Mouse (Mus musculus): Measurements from ENCODE around the gene Rgs9bp. TPM values are rescaled to one million over a fixed set of nuclear protein-coding genes. Genes with fewer than 3 reads are reported as not detected.

The Rgs9bp gene
- polyA plus RNA-seq, 1 experiment from 2014 or later = 0.17 TPM

- Histone ChIP-seq H3K9ac (replicated peaks) (no peak overlapping the region), H3K36me3 (peaks cover 27% of the 10 kb centered on the region), H3K4me3 (replicated peaks) (no peak overlapping the region), H3K9me3 (replicated peaks) (no peaks in the 10 kb centered on the region), H3K27me3 (replicated peaks) (no peaks in the 10 kb centered on the region), H3K27ac (replicated peaks) (no peak overlapping the region), H3K4me2 (no peak overlapping the region), H3K4me1 (0 out of 2 replicates have a peak, but pooled peaks cover 9% of the 10 kb centered on the region)
- WGBS = 94% methylated on average over 5 of the region's 5 CpGs
- no peak for ATAC-seq (ENCODE audit: low FRiP score)
These were observed 8.9 kb upstream of the Rgs9bp start for GRCm38 (mm10) chr7:35594311-35594710.

GRCm38 (mm10) chr7:35590731-35591191 lies 5.4 kb upstream of the Rgs9bp start:
- H3K9ac ChIP-seq (replicated peaks) = no peak overlapping the region
- no peaks in the 10 kb centered on the region for H3K27me3 ChIP-seq (replicated peaks)
- no peak overlapping the region for H3K4me3 ChIP-seq (replicated peaks)
- peaks cover 22% of the 10 kb centered on the region for H3K36me3 ChIP-seq
- peaks cover 23% of the 10 kb centered on the region for H3K4me1 ChIP-seq
- WGBS = 65% methylated on average over 10 of the region's 10 CpGs
- H3K9me3 ChIP-seq (replicated peaks) = no peaks in the 10 kb centered on the region
- H3K4me2 ChIP-seq = no peak overlapping the region
- H3K27ac ChIP-seq (replicated peaks) = peak overlapping the region; percentile 13
- ATAC-seq (ENCODE audit: low FRiP score) = no peak

GRCm38 (mm10) chr7:35589485-35589884 lies 4.1 kb upstream of the Rgs9bp start:
- H3K4me1 ChIP-seq = peaks cover 35% of the 10 kb centered on the region
- no peak overlapping the region for H3K9ac ChIP-seq (replicated peaks)
- WGBS = 79% methylated on average over 7 of the region's 7 CpGs
- peaks cover 15% of the 10 kb centered on the region for H3K36me3 ChIP-seq
- H3K9me3 ChIP-seq (replicated peaks) = no peaks in the 10 kb centered on the region
- H3K27me3 ChIP-seq (replicated peaks) = peaks cover 6% of the 10 kb centered on the region
- no peak overlapping the region for H3K4me2 ChIP-seq
- no peak overlapping the region for H3K27ac ChIP-seq (replicated peaks)
- no peak overlapping the region for H3K4me3 ChIP-seq (replicated peaks)
- no peak for ATAC-seq (ENCODE audit: low FRiP score)

- H3K9me3 ChIP-seq (replicated peaks) = no peaks in the 10 kb centered on the region
- H3K27me3 ChIP-seq (replicated peaks) = peaks cover 13% of the 10 kb centered on the region
- no peak overlapping the region for H3K4me2 ChIP-seq
- 90% methylated on average over 9 of the region's 9 CpGs for WGBS
- H3K9ac ChIP-seq (replicated peaks) = no peak overlapping the region
- no peak overlapping the region for H3K27ac ChIP-seq (replicated peaks)
- H3K4me1 ChIP-seq = peaks cover 40% of the 10 kb centered on the region
- no peak for ATAC-seq (ENCODE audit: low FRiP score)
- peaks cover 15% of the 10 kb centered on the region for H3K36me3 ChIP-seq
- H3K4me3 ChIP-seq (replicated peaks) = no peak overlapping the region
These were observed 3.5 kb upstream of the Rgs9bp start for GRCm38 (mm10) chr7:35588680-35589428.

- Histone ChIP-seq H3K27me3 (replicated peaks) (peaks cover 24% of the 10 kb centered on the region), H3K36me3 (peaks cover 4% of the 10 kb centered on the region), H3K27ac (replicated peaks) (no peak overlapping the region), H3K4me3 (replicated peaks) (no peak overlapping the region), H3K4me2 (0 out of 2 replicates have a peak overlapping the region, but pooled peaks have one; percentile 100), H3K9me3 (replicated peaks) (no peaks in the 10 kb centered on the region), H3K4me1 (peaks cover 40% of the 10 kb centered on the region), H3K9ac (replicated peaks) (no peak overlapping the region)
- no peak for ATAC-seq (ENCODE audit: low FRiP score)
- 87% methylated on average over 5 of the region's 5 CpGs for WGBS
These were observed 2.3 kb upstream of the Rgs9bp start for GRCm38 (mm10) chr7:35587728-35588127.

- peak overlapping the region; percentile 84 for H3K9ac ChIP-seq (replicated peaks)
- H3K4me1 ChIP-seq = peaks cover 40% of the 10 kb centered on the region
- H3K4me2 ChIP-seq = peak overlapping the region; percentile 100
- peak overlapping the region; percentile 89 for H3K4me3 ChIP-seq (replicated peaks)
- 27% methylated on average over 15 of the region's 15 CpGs for WGBS
- peaks cover 31% of the 10 kb centered on the region for H3K27me3 ChIP-seq (replicated peaks)
- no peaks in the 10 kb centered on the region for H3K9me3 ChIP-seq (replicated peaks)
- no peak overlapping the region for H3K27ac ChIP-seq (replicated peaks)
- H3K36me3 ChIP-seq = no peaks in the 10 kb centered on the region
- ATAC-seq (ENCODE audit: low FRiP score) = no peak
These were observed 1.6 kb upstream of the Rgs9bp start for GRCm38 (mm10) chr7:35586906-35587445.

GRCm38 (mm10) chr7:35586055-35586905 lies 898 bp upstream of the Rgs9bp start, which contains the start of gene Ankrd27:
TSS of gene Ankrd27 (plus strand) at chr7:35586244.
- peak; percentile 98 for ATAC-seq (ENCODE audit: low FRiP score)
- H3K27ac ChIP-seq (replicated peaks) = peak within 1 kb of the TSS; percentile 78
- H3K36me3 ChIP-seq = no peaks in the 10 kb centered on the region
- peak within 1 kb of the TSS; percentile 84 for H3K9ac ChIP-seq (replicated peaks)
- H3K4me2 ChIP-seq = peak within 1 kb of the TSS; percentile 100
- peaks cover 38% of the 10 kb centered on the region for H3K27me3 ChIP-seq (replicated peaks)
- no peaks in the 10 kb centered on the region for H3K9me3 ChIP-seq (replicated peaks)
- under 1% methylated on average over 49 of the region's 49 CpGs for WGBS
- peaks cover 37% of the 10 kb centered on the region for H3K4me1 ChIP-seq
- peak within 1 kb of the TSS; percentile 89 for H3K4me3 ChIP-seq (replicated peaks)

- peaks cover 42% of the 10 kb centered on the region for H3K27me3 ChIP-seq (replicated peaks)
- WGBS = under 1% methylated on average over 50 of the region's 50 CpGs
- ATAC-seq (ENCODE audit: low FRiP score) = no peak
These were observed 594 bp downstream of the Rgs9bp start for GRCm38 (mm10) chr7:35584786-35585190.

GRCm38 (mm10) chr7:35584068-35584785 lies 1.2 kb downstream of the Rgs9bp start:
- H3K9ac ChIP-seq (replicated peaks) = peak overlapping the region; percentile 51
- H3K4me1 ChIP-seq = peaks cover 31% of the 10 kb centered on the region
- no peaks in the 10 kb centered on the region for H3K9me3 ChIP-seq (replicated peaks)
- no peaks in the 10 kb centered on the region for H3K36me3 ChIP-seq
- no peak overlapping the region for H3K27ac ChIP-seq (replicated peaks)
- peaks cover 42% of the 10 kb centered on the region for H3K27me3 ChIP-seq (replicated peaks)
- H3K4me3 ChIP-seq (replicated peaks) = peak overlapping the region; percentile 89
- no peak for ATAC-seq (ENCODE audit: low FRiP score)
- H3K4me2 ChIP-seq = peak overlapping the region; percentile 100
- 5% methylated on average over 36 of the region's 36 CpGs for WGBS

More at GRCm38 (mm10) chr7:35584786-35585190, 594 bp downstream of the Rgs9bp start:
- H3K36me3 ChIP-seq = no peaks in the 10 kb centered on the region
- H3K9me3 ChIP-seq (replicated peaks) = no peaks in the 10 kb centered on the region
- H3K4me3 ChIP-seq (replicated peaks) = peak overlapping the region; percentile 89
- peak overlapping the region; percentile 100 for H3K4me2 ChIP-seq
- H3K9ac ChIP-seq (replicated peaks) = peak overlapping the region; percentile 51
- H3K27ac ChIP-seq (replicated peaks) = no peak overlapping the region
- peaks cover 31% of the 10 kb centered on the region for H3K4me1 ChIP-seq

- Histone ChIP-seq H3K4me2 (peak overlapping the region; percentile 100; the same call in 1 of the 2 replicates), H3K4me3 (replicated peaks) (0 out of 2 replicates have a peak overlapping the region, but pooled peaks have one; percentile 89), H3K27me3 (replicated peaks) (peaks cover 43% of the 10 kb centered on the region), H3K4me1 (peaks cover 31% of the 10 kb centered on the region), H3K36me3 (no peaks in the 10 kb centered on the region), H3K9me3 (replicated peaks) (no peaks in the 10 kb centered on the region), H3K9ac (replicated peaks) (no peak overlapping the region), H3K27ac (replicated peaks) (no peak overlapping the region)
- WGBS = 26% methylated on average over 11 of the region's 11 CpGs
- ATAC-seq (ENCODE audit: low FRiP score) = no peak
These were observed 1.8 kb downstream of the Rgs9bp start for GRCm38 (mm10) chr7:35583476-35584025.

Measured in neural tube, embryonic 15.5 days (tissue).